In the genomic region with DNA sequence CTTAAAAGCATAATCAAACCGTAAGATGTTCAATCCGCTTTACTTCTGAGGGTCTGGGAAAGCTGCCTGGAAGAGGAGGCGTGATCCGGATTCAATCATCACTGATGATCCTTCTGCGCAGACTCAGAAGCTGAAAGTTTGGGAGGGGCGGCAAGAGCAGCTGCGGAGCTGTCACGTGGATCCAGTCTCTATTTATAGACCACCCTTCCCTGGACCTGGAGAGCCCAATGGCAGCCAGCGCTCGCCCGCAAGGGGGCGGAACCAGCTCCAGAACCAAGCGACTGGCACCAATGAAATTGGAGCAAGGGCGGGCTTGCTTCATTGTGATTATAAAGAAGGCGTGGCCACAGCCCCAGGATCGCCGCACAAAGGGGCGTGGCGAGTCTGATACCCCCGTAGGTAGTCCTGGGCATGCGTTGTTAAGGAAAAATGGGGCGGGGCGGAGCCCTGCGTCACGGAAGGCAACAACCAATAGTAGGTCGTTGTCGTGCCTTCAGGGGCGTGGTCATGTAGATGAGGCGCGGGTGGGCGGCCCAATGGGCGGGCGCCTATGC, we compare ENCODE assay signal across 8 mouse cellular contexts. TPM values are rescaled to one million over a fixed set of nuclear protein-coding genes. Genes with fewer than 3 reads are reported as not detected.
DNase-seq lines count a peak whose midpoint lies in the region; ATAC-seq lines count a peak whose summit lies in the region.

No protein-coding gene starts in this region.

- no peaks in the 10 kb centered on the region for H3K9me3 ChIP-seq in intestine, embryonic 14.5 days (ENCODE audit: control insufficient read depth, low read length)

- ATAC-seq in intestine, embryonic 14.5 days (replicated peaks; ENCODE audit: low FRiP score, low TSS enrichment, low read depth) = peak; percentile 96

- under 1% methylated on average over 33 of the region's 33 CpGs for WGBS in intestine, embryonic 14.5 days

- intact Hi-C loops in left cerebral cortex, postnatal 14 days (cut with DNase I) = loop anchor here (2.0 kb wide), 1 partner anchor 16 kb away; the partner anchor contains the start of gene Gng8

- no peaks in the 10 kb centered on the region for H3K27me3 ChIP-seq in intestine, embryonic 14.5 days (replicated peaks; ENCODE audit: control insufficient read depth, insufficient read depth, low read length)

- DNase-seq in adrenal gland, adult 18-20 months (ENCODE audit: low spot score in 2 of 2) = peak; percentile 95 to 98
- DNase-seq in embryo, embryonic 11 days = peak; percentile 100
- peak; percentile 99 for DNase-seq in gastrocnemius, postnatal 25 days
- peak; percentile 98 for DNase-seq in intestine, embryonic 14.5 days (ENCODE audit: low spot score)
- DNase-seq in left cerebral cortex, postnatal 14 days (ENCODE audit: low spot score in 2 of 2) = peak; percentile 100
- peak; percentile 100 for DNase-seq in mesoderm, embryonic 11.5 days (ENCODE audit: low read depth, low spot score)
- DNase-seq in right cerebral cortex, postnatal 36 days (ENCODE audit: low spot score in 2 of 2) = peak; percentile 100
- peak; percentile 100 for DNase-seq in yolk sac, embryonic 10.5 days (ENCODE audit: low spot score)

- H3K27ac ChIP-seq in intestine, embryonic 14.5 days (ENCODE audit: low read depth) = peak overlapping the region; percentile 84

- peak overlapping the region; percentile 80 for H3K4me3 ChIP-seq in intestine, embryonic 14.5 days (ENCODE audit: low read depth, low read length)

- peak overlapping the region; percentile 72 for H3K4me2 ChIP-seq in intestine, embryonic 14.5 days (ENCODE audit: low read length)

- peaks cover 16% of the 10 kb centered on the region for H3K36me3 ChIP-seq in intestine, embryonic 14.5 days (ENCODE audit: control insufficient read depth, insufficient read depth, low read length)

- peaks cover 7% of the 10 kb centered on the region; the same call in 1 of the 2 replicates for H3K4me1 ChIP-seq in intestine, embryonic 14.5 days (replicated peaks; ENCODE audit: control insufficient read depth, insufficient read depth, low read length)

- H3K9ac ChIP-seq in intestine, embryonic 14.5 days (ENCODE audit: low read length) = peak overlapping the region; percentile 29; the same call in 1 of the 2 replicates

RNA-seq across cellular contexts. Expression of gene Dact3, which starts 0.3 kb away (rescaled TPM):
- total RNA-seq in adrenal gland, adult 18-20 months (2021) = 1 to 10 TPM; 3.1 to 3.8 TPM
- total RNA-seq in gastrocnemius, postnatal 25 days (2021) = 1 to 10 TPM; 1.9 to 2.3 TPM
- polyA plus RNA-seq in intestine, embryonic 14.5 days (2014; fragmentation: Nextera tagmentation; extraction: Ambion mirVana) = 5.3 and 5.5 TPM in 2 replicates
- total RNA-seq in left cerebral cortex, postnatal 14 days (2021) = 100 to 1,000 TPM; 130 to 141 TPM

RNA-seq across cellular contexts. Expression of gene Gng8, which starts 16.8 kb away (rescaled TPM):
- under 1 TPM in 1 of 2 experiments, not detected in 1; 0.35 TPM for total RNA-seq in adrenal gland, adult 18-20 months (2021)
- total RNA-seq in gastrocnemius, postnatal 25 days (2021) = not detected
- 12.5 and 13.9 TPM in 2 replicates for polyA plus RNA-seq in intestine, embryonic 14.5 days (2014; fragmentation: Nextera tagmentation; extraction: Ambion mirVana)
- total RNA-seq in left cerebral cortex, postnatal 14 days (2021) = 1 to 10 TPM; 1.2 to 1.5 TPM

RNA-seq across cellular contexts. Expression of gene Ptgir, which starts 31.5 kb away (rescaled TPM):
- total RNA-seq in adrenal gland, adult 18-20 months (2021) = 1 to 10 TPM in 1 of 2 experiments, under 1 TPM in 1; 0.96 to 1.1 TPM
- 1 to 10 TPM in 1 of 2 experiments, under 1 TPM in 1; 0.97 to 1.3 TPM for total RNA-seq in gastrocnemius, postnatal 25 days (2021)
- 2.2 and 2.3 TPM in 2 replicates for polyA plus RNA-seq in intestine, embryonic 14.5 days (2014; fragmentation: Nextera tagmentation; extraction: Ambion mirVana)
- under 1 TPM in 1 of 2 experiments, not detected in 1; 0.11 TPM for total RNA-seq in left cerebral cortex, postnatal 14 days (2021)

RNA-seq across cellular contexts. Expression of gene Prkd2, which starts 32.1 kb away (rescaled TPM):
- 10 to 100 TPM; 13.9 to 23.3 TPM for total RNA-seq in adrenal gland, adult 18-20 months (2021)
- 1 to 10 TPM; 5.0 to 5.3 TPM for total RNA-seq in gastrocnemius, postnatal 25 days (2021)
- polyA plus RNA-seq in intestine, embryonic 14.5 days (2014; fragmentation: Nextera tagmentation; extraction: Ambion mirVana) = 12.0 and 12.8 TPM in 2 replicates
- 1 to 10 TPM; 9.0 to 9.3 TPM for total RNA-seq in left cerebral cortex, postnatal 14 days (2021)

RNA-seq across cellular contexts. Expression of gene Calm3, which starts 49.1 kb away (rescaled TPM):
- total RNA-seq in adrenal gland, adult 18-20 months (2021) = 100 to 1,000 TPM; 227 to 234 TPM
- total RNA-seq in gastrocnemius, postnatal 25 days (2021) = 100 to 1,000 TPM; 257 to 291 TPM
- 184 and 190 TPM in 2 replicates for polyA plus RNA-seq in intestine, embryonic 14.5 days (2014; fragmentation: Nextera tagmentation; extraction: Ambion mirVana)
- total RNA-seq in left cerebral cortex, postnatal 14 days (2021) = 1,000 to 10,000 TPM; 2,088 to 2,136 TPM

Comparison
In these comparisons a context has a peak if more than half of its experiments do, and no peak if none do; other contexts are left out.
1. Peak in every context shown above with its lines: DNase-seq, ATAC-seq, H3K4me3 ChIP-seq and H3K27ac ChIP-seq.
2. RNA of gene Dact3, which starts 0.3 kb away (total RNA-seq): 130 to 141 TPM in left cerebral cortex, postnatal 14 days; 3.1 to 3.8 TPM in adrenal gland, adult 18-20 months and 1.9 to 2.3 TPM in gastrocnemius, postnatal 25 days; every median in the first group is over 10 times any median in the second.